ENCODE assay signal across 9 mouse cellular contexts in the genomic region with DNA sequence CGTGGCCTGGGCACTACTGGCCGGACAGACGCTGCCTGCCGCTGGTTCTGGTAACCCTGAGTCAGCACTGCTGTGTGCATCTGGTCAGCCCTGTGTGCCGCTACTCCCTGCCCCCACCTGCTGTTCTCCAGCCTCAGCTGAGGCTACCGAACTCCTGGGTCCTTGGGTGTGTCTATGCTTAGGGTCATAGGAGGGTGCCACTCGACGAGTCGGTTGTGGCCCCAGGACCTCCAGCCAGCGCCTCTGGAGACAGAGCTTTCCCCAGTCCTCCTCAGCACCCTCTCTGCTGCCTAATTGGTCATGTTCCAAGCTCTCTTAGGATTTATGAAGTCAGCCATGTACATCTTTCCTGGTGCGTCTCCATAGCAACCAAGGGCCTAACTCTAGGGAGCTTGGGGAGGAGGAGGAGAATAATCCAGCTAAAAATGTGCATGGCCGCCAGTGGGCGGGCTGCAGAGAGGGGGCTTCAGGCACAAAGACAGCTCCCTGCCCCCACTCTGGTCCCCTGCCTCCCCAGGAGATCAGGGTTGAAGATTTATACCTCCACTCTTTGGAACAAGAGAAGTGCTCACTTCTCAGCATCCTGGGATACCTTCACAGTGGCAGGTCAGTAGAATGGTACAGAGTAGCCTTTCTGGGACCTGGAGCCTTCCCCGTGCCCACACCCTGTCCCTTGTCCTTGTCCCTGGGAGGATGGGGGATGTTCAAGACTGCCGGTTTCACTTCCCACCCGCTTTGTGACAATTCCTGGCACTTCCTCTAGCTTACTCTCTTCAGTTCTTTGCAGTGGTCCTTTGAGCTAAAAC. TPM values are rescaled to one million over a fixed set of nuclear protein-coding genes. Genes with fewer than 3 reads are reported as not detected.
DNase-seq lines count a peak whose midpoint lies in the region; ATAC-seq lines count a peak whose summit lies in the region.
"Had no signal": no experiment of that assay in that cellular context is flagged by ENCODE, and none has a peak within 500 bp of the region (broad histone marks: within the 10 kb centered on the region; RNA-seq: fewer than 3 reads in every experiment).

No protein-coding gene starts in this region.

- ATAC-seq in heart, embryonic 13.5 days (ENCODE audit: extremely low read depth, insufficient number of reproducible peaks, low FRiP score, low TSS enrichment), result no peak
- peak; percentile 74 for ATAC-seq in midbrain, embryonic 13.5 days

- H3K4me2 ChIP-seq in heart, embryonic 13.5 days, result no peak overlapping the region
- peak overlapping the region; percentile 15 for H3K4me2 ChIP-seq in midbrain, embryonic 13.5 days (replicated peaks)

- H3K9ac ChIP-seq in heart, embryonic 13.5 days, result 0 out of 2 replicates have a peak overlapping the region, but pooled peaks have one; percentile 37
- H3K9ac ChIP-seq in midbrain, embryonic 13.5 days (replicated peaks), result no peak overlapping the region

- no peaks in the 10 kb centered on the region for H3K9me3 ChIP-seq in heart, embryonic 13.5 days
- no peaks in the 10 kb centered on the region for H3K9me3 ChIP-seq in midbrain, embryonic 13.5 days

- H3K36me3 ChIP-seq in heart, embryonic 13.5 days, result no peaks in the 10 kb centered on the region
- no peaks in the 10 kb centered on the region for H3K36me3 ChIP-seq in midbrain, embryonic 13.5 days

- H3K27ac ChIP-seq in heart, embryonic 13.5 days (replicated peaks), result peak overlapping the region; percentile 85; the same call in 1 of the 2 replicates
- H3K27ac ChIP-seq in midbrain, embryonic 13.5 days, result peak overlapping the region; percentile 65

- H3K27me3 ChIP-seq in heart, embryonic 13.5 days (replicated peaks), result no peaks in the 10 kb centered on the region
- no peaks in the 10 kb centered on the region for H3K27me3 ChIP-seq in midbrain, embryonic 13.5 days

- H3K4me3 ChIP-seq in heart, embryonic 13.5 days, result no peak overlapping the region
- H3K4me3 ChIP-seq in midbrain, embryonic 13.5 days (replicated peaks), result no peak overlapping the region

- H3K4me1 ChIP-seq in heart, embryonic 13.5 days, result peaks cover 51% of the 10 kb centered on the region
- H3K4me1 ChIP-seq in midbrain, embryonic 13.5 days (replicated peaks), result peaks cover 42% of the 10 kb centered on the region

- peak; percentile 98 for DNase-seq in heart, adult 11 months
- no peak for DNase-seq in heart, postnatal 14 days
- peak; percentile 77 for DNase-seq in embryo, embryonic 11 days
- DNase-seq in left cerebral cortex, adult 11 months (ENCODE audit: low spot score), result peak; percentile 77
- peak; percentile 96 for DNase-seq in telencephalon, adult 2 months (ENCODE audit: low read depth, low spot score)
- DNase-seq in thymus, postnatal 10 days (ENCODE audit: low spot score in 2 of 2), result no peak

- intact Hi-C loops in heart, postnatal 14 days (cut with DNase I), result no loop called here

- WGBS in heart, embryonic 13.5 days, result 70% methylated on average over 16 of the region's 16 CpGs
- WGBS in midbrain, embryonic 13.5 days, result 35% methylated on average over 16 of the region's 16 CpGs

RNA-seq across cellular contexts. Expression of a gene that starts 49.0 kb away (rescaled TPM):
- total RNA-seq in heart, postnatal 14 days (2021), result not detected
- polyA plus RNA-seq in heart, embryonic 13.5 days (2015; fragmentation: Nextera tagmentation; extraction: Ambion mirVana), result 0.27 TPM in 1 of 2 replicates, not detected in the other
- 0.37 TPM in 1 of 2 replicates, not detected in the other for polyA plus RNA-seq in midbrain, embryonic 13.5 days (2015; fragmentation: Nextera tagmentation; extraction: Ambion mirVana)
- total RNA-seq: heart, postnatal 10 days had no signal

Comparison
In these comparisons a context has a peak if more than half of its experiments do, and no peak if none do; other contexts are left out.
1. DNase-seq: peak in heart, adult 11 months (single experiment), embryo, embryonic 11 days (single experiment), left cerebral cortex, adult 11 months (single experiment) and telencephalon, adult 2 months (single experiment); none in heart, postnatal 14 days (0 of 2) and thymus, postnatal 10 days (0 of 2).